In the genomic region with DNA sequence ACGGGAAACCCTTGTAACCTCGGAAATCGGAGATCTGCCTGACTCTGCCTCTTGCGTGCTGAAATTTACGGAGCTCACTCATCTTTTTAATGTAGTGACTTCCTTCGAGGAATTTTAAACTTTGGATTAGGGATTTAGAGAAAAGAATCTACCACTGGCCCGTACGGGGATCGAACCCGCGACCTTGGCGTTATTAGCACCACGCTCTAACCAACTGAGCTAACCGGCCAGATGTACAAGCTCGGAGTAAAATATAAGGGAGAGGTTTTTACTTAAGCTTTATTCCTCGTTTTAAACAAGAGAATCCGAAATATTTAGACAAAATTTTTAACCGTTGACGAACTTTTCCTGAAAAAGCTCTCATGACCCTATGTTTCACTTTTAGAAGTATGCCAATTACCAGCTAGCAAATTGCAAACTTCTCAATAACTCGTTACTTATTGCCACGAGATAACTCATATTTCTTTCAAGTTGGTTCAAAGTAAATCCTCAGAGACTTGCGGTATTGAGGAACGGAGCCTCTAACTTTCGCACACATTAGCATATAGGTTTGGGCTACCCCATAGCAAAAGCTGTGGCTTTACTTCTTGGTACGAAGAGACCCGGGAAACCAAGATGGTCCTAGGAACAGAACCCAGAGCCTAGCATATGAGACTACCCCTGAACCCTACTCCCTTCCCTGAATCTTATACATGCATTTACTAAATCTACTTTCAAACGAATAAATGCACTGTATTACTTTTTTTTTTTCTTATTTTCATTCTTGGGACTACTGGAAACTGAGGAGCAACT, we compare ENCODE assay signal across 8 mouse cellular contexts. TPM values are rescaled to one million over a fixed set of nuclear protein-coding genes. Genes with fewer than 3 reads are reported as not detected.
DNase-seq lines count a peak whose midpoint lies in the region; ATAC-seq lines count a peak whose summit lies in the region.

No protein-coding gene starts in this region.

- H3K27me3 ChIP-seq in erythroblast, embryonic 14.5 days (ENCODE audit: control insufficient read depth): no peaks in the 10 kb centered on the region
- H3K27me3 ChIP-seq in embryonic facial prominence, embryonic 15.5 days: no peaks in the 10 kb centered on the region
- 0 out of 2 replicates have a peak, but pooled peaks cover 7% of the 10 kb centered on the region for H3K27me3 ChIP-seq in hindbrain, embryonic 14.5 days (ENCODE audit: control insufficient read depth, insufficient read depth, low read length)
- no peaks in the 10 kb centered on the region for H3K27me3 ChIP-seq in limb, embryonic 10.5 days (ENCODE audit: low read depth, poor library complexity, severe bottlenecking)
- 0 out of 2 replicates have a peak, but pooled peaks cover 11% of the 10 kb centered on the region for H3K27me3 ChIP-seq in midbrain, embryonic 15.5 days (replicated peaks)

- peak overlapping the region; percentile 68 for H3K4me3 ChIP-seq in erythroblast, embryonic 14.5 days (replicated peaks)
- peak overlapping the region; percentile 41 for H3K4me3 ChIP-seq in embryonic facial prominence, embryonic 15.5 days (replicated peaks)
- H3K4me3 ChIP-seq in hindbrain, embryonic 14.5 days (replicated peaks; ENCODE audit: low read length): peak overlapping the region; percentile 21
- peak overlapping the region; percentile 53 for H3K4me3 ChIP-seq in limb, embryonic 10.5 days
- peak overlapping the region; percentile 27 for H3K4me3 ChIP-seq in midbrain, embryonic 15.5 days

- peaks cover 16% of the 10 kb centered on the region for H3K4me1 ChIP-seq in erythroblast, embryonic 14.5 days (ENCODE audit: control insufficient read depth)
- H3K4me1 ChIP-seq in embryonic facial prominence, embryonic 15.5 days: 0 out of 2 replicates have a peak, but pooled peaks cover 5% of the 10 kb centered on the region
- H3K4me1 ChIP-seq in hindbrain, embryonic 14.5 days (replicated peaks; ENCODE audit: control insufficient read depth, insufficient read depth, low read length): 0 out of 2 replicates have a peak, but pooled peaks cover 4% of the 10 kb centered on the region
- peaks cover 5% of the 10 kb centered on the region; the same call in 1 of the 2 replicates for H3K4me1 ChIP-seq in limb, embryonic 10.5 days
- no peaks in the 10 kb centered on the region for H3K4me1 ChIP-seq in midbrain, embryonic 15.5 days

- peak overlapping the region; percentile 44 for H3K4me2 ChIP-seq in embryonic facial prominence, embryonic 15.5 days (replicated peaks)
- H3K4me2 ChIP-seq in hindbrain, embryonic 14.5 days (replicated peaks): peak overlapping the region; percentile 33
- peak overlapping the region; percentile 36 for H3K4me2 ChIP-seq in midbrain, embryonic 15.5 days

- whole genome bisulfite sequencing in embryonic facial prominence, embryonic 15.5 days: 3% methylated on average over 27 of the region's 27 CpGs
- WGBS in hindbrain, embryonic 14.5 days: 2% methylated on average over 27 of the region's 27 CpGs
- under 1% methylated on average over 27 of the region's 27 CpGs for WGBS in limb, embryonic 10.5 days
- WGBS in midbrain, embryonic 15.5 days: 2% methylated on average over 27 of the region's 27 CpGs

- no peak for ATAC-seq in erythroblast, adult 5-6 weeks (replicated peaks; ENCODE audit: low FRiP score, poor library complexity, severe bottlenecking)
- no peak for ATAC-seq in embryonic facial prominence, embryonic 15.5 days (ENCODE audit: insufficient number of reproducible peaks, low FRiP score, low TSS enrichment, low read depth)
- no peak for ATAC-seq in hindbrain, embryonic 14.5 days (ENCODE audit: low FRiP score)
- ATAC-seq in midbrain, embryonic 15.5 days (replicated peaks): no peak

- H3K27ac ChIP-seq in embryonic facial prominence, embryonic 15.5 days (replicated peaks): no peak overlapping the region
- H3K27ac ChIP-seq in hindbrain, embryonic 14.5 days: no peak overlapping the region
- H3K27ac ChIP-seq in limb, embryonic 10.5 days: peak overlapping the region; percentile 47; the same call in 1 of the 2 replicates
- H3K27ac ChIP-seq in midbrain, embryonic 15.5 days: no peak overlapping the region

- no peaks in the 10 kb centered on the region for H3K36me3 ChIP-seq in erythroblast, embryonic 14.5 days (ENCODE audit: control insufficient read depth)
- no peaks in the 10 kb centered on the region for H3K36me3 ChIP-seq in embryonic facial prominence, embryonic 15.5 days
- H3K36me3 ChIP-seq in hindbrain, embryonic 14.5 days (replicated peaks; ENCODE audit: control insufficient read depth, insufficient read depth): no peaks in the 10 kb centered on the region
- no peaks in the 10 kb centered on the region for H3K36me3 ChIP-seq in limb, embryonic 10.5 days
- H3K36me3 ChIP-seq in midbrain, embryonic 15.5 days (replicated peaks): no peaks in the 10 kb centered on the region

- no peak overlapping the region for H3K9ac ChIP-seq in embryonic facial prominence, embryonic 15.5 days
- H3K9ac ChIP-seq in hindbrain, embryonic 14.5 days: no peak overlapping the region
- no peak overlapping the region for H3K9ac ChIP-seq in midbrain, embryonic 15.5 days

- peak; percentile 94 for DNase-seq in R1 (ENCODE audit: low read depth, low spot score)
- peak; percentile 46 for DNase-seq in hindbrain, embryonic 14.5 days (ENCODE audit: low spot score)
- peak; percentile 76 for DNase-seq in limb, embryonic 10.5 days (ENCODE audit: low spot score)
- DNase-seq in thymus, postnatal 4 days: peak; percentile 39

- no peaks in the 10 kb centered on the region for H3K9me3 ChIP-seq in erythroblast, embryonic 14.5 days (ENCODE audit: control insufficient read depth, low read length)
- H3K9me3 ChIP-seq in embryonic facial prominence, embryonic 15.5 days (replicated peaks): no peaks in the 10 kb centered on the region
- no peaks in the 10 kb centered on the region for H3K9me3 ChIP-seq in hindbrain, embryonic 14.5 days (ENCODE audit: control insufficient read depth, low read length)
- no peaks in the 10 kb centered on the region for H3K9me3 ChIP-seq in limb, embryonic 10.5 days (replicated peaks)
- no peaks in the 10 kb centered on the region for H3K9me3 ChIP-seq in midbrain, embryonic 15.5 days

RNA-seq across cellular contexts. Expression of a gene that starts 48.5 kb away (rescaled TPM):
- 12.4 and 21.9 TPM in 2 replicates for polyA plus RNA-seq in erythroblast, embryonic 14.5 days (2012)
- 215 and 279 TPM in 2 replicates for total RNA-seq in erythroblast, adult 5-6 weeks (2015; ENCODE audit: low replicate concordance)
- total RNA-seq in erythroblast, adult 5-6 weeks (2017; ENCODE audit: low replicate concordance): 157 and 261 TPM in 2 replicates
- polyA plus RNA-seq in embryonic facial prominence, embryonic 15.5 days (2015; fragmentation: Nextera tagmentation; extraction: Ambion mirVana): 14.2 and 14.7 TPM in 2 replicates
- polyA plus RNA-seq in hindbrain, embryonic 14.5 days (2014; fragmentation: Nextera tagmentation; extraction: Ambion mirVana): 3.8 TPM in 2 replicates
- polyA plus RNA-seq in limb, embryonic 10.5 days (2016; fragmentation: Nextera tagmentation; extraction: Ambion mirVana): 19.4 and 23.0 TPM in 2 replicates
- 4.0 and 4.1 TPM in 2 replicates for polyA plus RNA-seq in midbrain, embryonic 15.5 days (2015; fragmentation: Nextera tagmentation; extraction: Ambion mirVana)

RNA-seq across cellular contexts. Expression of a gene that starts 48.8 kb away (rescaled TPM):
- 9,149 and 11,620 TPM in 2 replicates for polyA plus RNA-seq in erythroblast, embryonic 14.5 days (2012)
- 40.2 and 52.7 TPM in 2 replicates for total RNA-seq in erythroblast, adult 5-6 weeks (2015; ENCODE audit: low replicate concordance)
- 924 and 2,814 TPM in 2 replicates for total RNA-seq in erythroblast, adult 5-6 weeks (2017; ENCODE audit: low replicate concordance)
- 2,761 and 2,921 TPM in 2 replicates for polyA plus RNA-seq in embryonic facial prominence, embryonic 15.5 days (2015; fragmentation: Nextera tagmentation; extraction: Ambion mirVana)
- 574 and 576 TPM in 2 replicates for polyA plus RNA-seq in hindbrain, embryonic 14.5 days (2014; fragmentation: Nextera tagmentation; extraction: Ambion mirVana)
- 6,450 and 6,557 TPM in 2 replicates for polyA plus RNA-seq in limb, embryonic 10.5 days (2016; fragmentation: Nextera tagmentation; extraction: Ambion mirVana)
- 432 and 476 TPM in 2 replicates for polyA plus RNA-seq in midbrain, embryonic 15.5 days (2015; fragmentation: Nextera tagmentation; extraction: Ambion mirVana)

RNA-seq across cellular contexts. Expression of a gene that starts 50.1 kb away (rescaled TPM):
- polyA plus RNA-seq in erythroblast, embryonic 14.5 days (2012): 0.78 and 5.7 TPM in 2 replicates
- total RNA-seq in erythroblast, adult 5-6 weeks (2015; ENCODE audit: low replicate concordance): 6.9 and 21.5 TPM in 2 replicates
- total RNA-seq in erythroblast, adult 5-6 weeks (2017; ENCODE audit: low replicate concordance): 699 and 712 TPM in 2 replicates
- polyA plus RNA-seq in embryonic facial prominence, embryonic 15.5 days (2015; fragmentation: Nextera tagmentation; extraction: Ambion mirVana): 10.7 and 11.9 TPM in 2 replicates
- polyA plus RNA-seq in hindbrain, embryonic 14.5 days (2014; fragmentation: Nextera tagmentation; extraction: Ambion mirVana): 5.5 and 8.9 TPM in 2 replicates
- 10.5 and 11.5 TPM in 2 replicates for polyA plus RNA-seq in limb, embryonic 10.5 days (2016; fragmentation: Nextera tagmentation; extraction: Ambion mirVana)
- polyA plus RNA-seq in midbrain, embryonic 15.5 days (2015; fragmentation: Nextera tagmentation; extraction: Ambion mirVana): 4.2 and 5.9 TPM in 2 replicates

Comparison
In these comparisons a context has a peak if more than half of its experiments do, and no peak if none do; other contexts are left out.
1. DNase-seq: peak in every context shown above with its lines; median percentile 94 in R1; 76 in limb, embryonic 10.5 days; 46 in hindbrain, embryonic 14.5 days; 39 in thymus, postnatal 4 days.